Mouse (Mus musculus): ENCODE results near the gene Fez1. TPM values are rescaled to one million over a fixed set of nuclear protein-coding genes. Genes with fewer than 3 reads are reported as not detected.

Fez1 gene
- total and polyA plus RNA-seq, 3 experiments: not detected

DNA sequence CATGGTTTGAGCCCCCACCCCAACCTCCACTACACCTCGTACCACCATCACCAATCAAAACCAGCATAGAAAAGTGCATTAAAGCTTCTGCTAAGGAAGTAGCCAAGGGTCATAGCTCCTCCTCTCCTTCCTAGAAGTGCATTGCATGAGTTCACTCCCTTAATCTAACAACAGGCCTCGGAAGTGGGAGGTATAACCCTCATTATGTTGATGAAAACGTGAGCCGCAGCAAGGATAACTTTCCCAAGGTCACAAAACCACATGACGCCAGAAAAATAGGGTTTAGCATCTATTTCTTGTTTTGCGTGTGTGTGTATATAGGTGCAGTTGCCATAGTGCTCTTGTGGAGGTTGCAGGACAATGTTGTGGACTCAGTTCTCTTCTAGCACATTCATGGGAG lies 9.7 kb downstream of the Fez1 start:
- Histone ChIP-seq H3K4me1 (ENCODE audit: control insufficient read depth in 1 of 2, insufficient read depth in 2 of 2, low read length in 2 of 2) (no peaks in the 10 kb centered on the region), H3K36me3 (ENCODE audit: control insufficient read depth in 1 of 2, insufficient read depth in 2 of 2, low read length in 2 of 2) (no peaks in the 10 kb centered on the region), H3K27ac (ENCODE audit: control insufficient read depth, low read depth, low read length) (no peak overlapping the region), H3K4me3 (ENCODE audit: control insufficient read depth in 1 of 2, insufficient read depth in 1 of 2, low read depth in 2 of 2, low read length in 2 of 2) (no peak overlapping the region), H3K9me3 (replicated peaks; ENCODE audit: insufficient read depth, low read length) (no peaks in the 10 kb centered on the region), H3K27me3 (ENCODE audit: control insufficient read depth in 1 of 2, insufficient read depth in 2 of 2, low read length in 2 of 2) (no peaks in the 10 kb centered on the region), H3K79me2 (ENCODE audit: control insufficient read depth, insufficient read depth, low read length, poor library complexity) (no peaks in the 10 kb centered on the region), H3K9ac (ENCODE audit: control insufficient read depth, low read depth, low read length, poor library complexity, severe bottlenecking) (no peak overlapping the region)
- DNase-seq (ENCODE audit: low read depth, low spot score): no peak
- TF ChIP-seq MEF2A (IDR thresholded peaks at IDR 0.05; ENCODE audit: extremely low read depth, insufficient replicate concordance, low read depth, low read length, poor library complexity, severe bottlenecking) (no peak), HCFC1 (IDR thresholded peaks at IDR 0.05; ENCODE audit: low read depth, low read length) (no peak), GABPA (IDR thresholded peaks at IDR 0.05; ENCODE audit: low read depth, low read length) (no peak), POLR2A (IDR thresholded peaks at IDR 0.05; ENCODE audit: control insufficient read depth in 1 of 2, insufficient read depth in 1 of 2, low read depth in 1 of 2, low read length in 2 of 2, poor library complexity in 1 of 2) (no peak), ZMIZ1 (IDR thresholded peaks at IDR 0.05; ENCODE audit: low read depth, low read length) (no peak), RAD21 (IDR thresholded peaks at IDR 0.05; ENCODE audit: low read depth, low read length) (no peak)

DNA sequence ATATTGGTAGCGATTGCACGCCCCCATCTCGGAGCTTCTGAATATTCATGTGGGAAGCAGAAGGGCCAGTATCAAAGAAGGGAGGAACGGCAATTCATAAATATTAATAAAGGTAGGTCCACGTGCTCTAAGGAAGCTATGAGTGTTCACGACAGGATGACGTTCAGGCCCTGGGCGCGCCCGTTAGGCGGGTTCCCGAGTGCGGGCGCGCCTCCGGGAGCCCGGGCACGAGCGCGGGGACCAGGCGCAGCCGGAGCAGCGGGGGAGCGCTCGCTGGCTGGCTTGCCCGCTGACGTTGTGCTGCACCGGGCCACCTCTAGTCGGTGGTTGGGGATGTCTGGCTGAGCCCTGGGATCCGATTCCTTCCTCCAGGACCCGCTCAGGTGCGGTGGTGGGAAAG lies 10.9 kb downstream of the Fez1 start:
- TF ChIP-seq JUND (IDR thresholded peaks at IDR 0.05; ENCODE audit: low read depth, low read length): no peak
- TF ChIP-seq USF2 (IDR thresholded peaks at IDR 0.05; ENCODE audit: borderline replicate concordance in 1 of 2, insufficient read depth in 1 of 2, low read depth in 1 of 2, low read length in 2 of 2): no peak
- no peak for TF ChIP-seq TCF12 (IDR thresholded peaks at IDR 0.05; ENCODE audit: low read depth, low read length)
- TF ChIP-seq NRF1 (IDR thresholded peaks at IDR 0.05; ENCODE audit: insufficient read depth, low read depth, low read length, poor library complexity, severe bottlenecking): no peak
- H3K9ac ChIP-seq (ENCODE audit: control insufficient read depth, low read depth, low read length, poor library complexity, severe bottlenecking): no peak overlapping the region
- no peak for DNase-seq (ENCODE audit: low read depth, low spot score)

DNA sequence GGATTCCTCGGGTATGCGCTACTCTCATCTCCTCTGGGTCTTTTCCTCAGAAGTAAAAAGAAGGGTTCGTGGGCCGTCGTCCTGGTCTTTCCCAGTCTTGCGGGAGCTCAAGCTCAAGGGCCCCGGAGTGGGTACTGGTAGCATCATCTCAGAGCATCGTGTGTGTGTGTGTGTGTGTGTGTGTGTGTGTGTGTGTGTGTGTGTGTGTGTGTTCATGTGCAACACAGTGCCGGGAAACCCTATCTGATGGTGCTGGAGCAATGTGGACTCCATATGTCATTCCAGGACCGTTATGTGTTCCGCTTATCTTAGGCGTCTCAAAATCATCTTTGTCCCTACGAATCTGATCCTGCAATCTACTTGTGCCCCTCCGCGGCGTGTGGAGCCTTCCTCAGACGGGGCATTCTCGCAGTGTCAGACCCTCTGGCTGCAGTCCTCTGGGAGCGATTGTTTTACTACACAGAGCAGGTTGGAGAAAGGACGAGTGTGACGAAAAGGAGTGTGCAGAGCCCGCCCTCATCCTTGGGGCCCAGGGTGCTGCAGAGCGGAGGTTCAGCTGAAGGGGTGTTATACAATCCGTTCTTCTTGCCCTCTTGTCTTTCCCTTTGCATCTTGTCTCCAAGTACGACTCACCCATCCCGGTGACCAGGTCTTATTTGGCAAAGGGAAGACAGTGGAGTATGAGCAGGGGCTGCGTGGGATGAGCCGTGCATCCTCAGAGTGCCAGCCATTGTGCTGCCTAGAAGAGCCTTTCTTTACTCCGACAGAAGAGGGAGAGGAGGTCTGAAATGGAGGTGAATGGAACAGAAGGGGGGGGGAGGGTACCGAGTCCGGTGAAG lies 11.6 kb downstream of the Fez1 start:
- DNase-seq (ENCODE audit: low read depth, low spot score): no peak
- no peak overlapping the region for H3K9ac ChIP-seq (ENCODE audit: control insufficient read depth, low read depth, low read length, poor library complexity, severe bottlenecking)
- no peaks in the 10 kb centered on the region for H3K79me2 ChIP-seq (ENCODE audit: control insufficient read depth, insufficient read depth, low read length, poor library complexity)
- no peaks in the 10 kb centered on the region for H3K9me3 ChIP-seq (replicated peaks; ENCODE audit: insufficient read depth, low read length)
- H3K36me3 ChIP-seq (ENCODE audit: control insufficient read depth in 1 of 2, insufficient read depth in 2 of 2, low read length in 2 of 2): no peaks in the 10 kb centered on the region
- no peak overlapping the region for H3K4me3 ChIP-seq (ENCODE audit: control insufficient read depth in 1 of 2, insufficient read depth in 1 of 2, low read depth in 2 of 2, low read length in 2 of 2)
- TF ChIP-seq CHD1 (IDR thresholded peaks at IDR 0.05; ENCODE audit: low read depth, low read length) (no peak), MEF2A (IDR thresholded peaks at IDR 0.05; ENCODE audit: extremely low read depth, insufficient replicate concordance, low read depth, low read length, poor library complexity, severe bottlenecking) (no peak), ZMIZ1 (IDR thresholded peaks at IDR 0.05; ENCODE audit: low read depth, low read length) (no peak), TBP (IDR thresholded peaks at IDR 0.05; ENCODE audit: low read depth, low read length) (no peak), MYC (IDR thresholded peaks at IDR 0.05; ENCODE audit: low read depth, low read length) (no peak), UBTF (IDR thresholded peaks at IDR 0.05; ENCODE audit: borderline replicate concordance, insufficient read depth, low read depth, low read length) (no peak), CTCF (IDR thresholded peaks at IDR 0.05 in 2 of 3, conservative IDR thresholded peaks at IDR 0.05 in 1 of 3; ENCODE audit: control insufficient read depth in 1 of 3, insufficient read depth in 1 of 3, low read depth in 2 of 3, low read length in 3 of 3, poor library complexity in 1 of 3, severe bottlenecking in 1 of 3) (no peak), POLR2AphosphoS2 (IDR thresholded peaks at IDR 0.05; ENCODE audit: low read length) (no peak), JUND (IDR thresholded peaks at IDR 0.05; ENCODE audit: low read depth, low read length) (no peak), RAD21 (IDR thresholded peaks at IDR 0.05; ENCODE audit: low read depth, low read length) (no peak), ZNF384 (IDR thresholded peaks at IDR 0.05; ENCODE audit: low read depth, low read length) (no peak), RCOR1 (IDR thresholded peaks at IDR 0.05; ENCODE audit: low read depth, low read length) (no peak), POLR2A (IDR thresholded peaks at IDR 0.05; ENCODE audit: control insufficient read depth in 1 of 2, insufficient read depth in 1 of 2, low read depth in 1 of 2, low read length in 2 of 2, poor library complexity in 1 of 2) (no peak)
- H3K27ac ChIP-seq (ENCODE audit: control insufficient read depth, low read depth, low read length): no peak overlapping the region
- no peaks in the 10 kb centered on the region for H3K4me1 ChIP-seq (ENCODE audit: control insufficient read depth in 1 of 2, insufficient read depth in 2 of 2, low read length in 2 of 2)
- no peaks in the 10 kb centered on the region for H3K27me3 ChIP-seq (ENCODE audit: control insufficient read depth in 1 of 2, insufficient read depth in 2 of 2, low read length in 2 of 2)

More for the DNA sequence above, 10.9 kb downstream of the Fez1 start:
- Histone ChIP-seq H3K79me2 (ENCODE audit: control insufficient read depth, insufficient read depth, low read length, poor library complexity) (no peaks in the 10 kb centered on the region), H3K4me1 (ENCODE audit: control insufficient read depth in 1 of 2, insufficient read depth in 2 of 2, low read length in 2 of 2) (no peaks in the 10 kb centered on the region), H3K27me3 (ENCODE audit: control insufficient read depth in 1 of 2, insufficient read depth in 2 of 2, low read length in 2 of 2) (no peaks in the 10 kb centered on the region), H3K36me3 (ENCODE audit: control insufficient read depth in 1 of 2, insufficient read depth in 2 of 2, low read length in 2 of 2) (no peaks in the 10 kb centered on the region), H3K27ac (ENCODE audit: control insufficient read depth, low read depth, low read length) (no peak overlapping the region), H3K9me3 (replicated peaks; ENCODE audit: insufficient read depth, low read length) (no peaks in the 10 kb centered on the region), H3K4me3 (ENCODE audit: control insufficient read depth in 1 of 2, insufficient read depth in 1 of 2, low read depth in 2 of 2, low read length in 2 of 2) (no peak overlapping the region)
